Mouse (Mus musculus) cerebellum, adult 9-11 months (tissue): ENCODE data around the gene Fgd6.
A peak's percentile ranks its signal among the peaks of the same experiment; 100 is the strongest.

Experiments used
- DNase-seq: peaks from one replicate; pipeline ENCODE4 v3.0.0; 2022

The Fgd6 gene

GRCm38 (mm10) chr10:94035658-94036374 is at the start of gene Fgd6, which contains the start of gene Vezt:
Gene Fgd6 (plus strand): TSS chr10:94036001.
Gene Vezt (minus strand): TSS chr10:94035817.
- peak; percentile 99 for DNase-seq

GRCm38 (mm10) chr10:93994136-93994535 is 41.7 kb upstream of the Fgd6 start:
- no peak for DNase-seq

GRCm38 (mm10) chr10:93995100-93995499 is 40.7 kb upstream of the Fgd6 start:
- no peak for DNase-seq

- DNase-seq = no peak
These were observed 36.4 kb upstream of the Fgd6 start for GRCm38 (mm10) chr10:93999357-93999756.

GRCm38 (mm10) chr10:94000223-94000622 is 35.6 kb upstream of the Fgd6 start:
- DNase-seq = peak; percentile 18

GRCm38 (mm10) chr10:94008356-94008755 is 27.4 kb upstream of the Fgd6 start:
- no peak for DNase-seq

- DNase-seq = no peak
These were observed 25.7 kb upstream of the Fgd6 start for GRCm38 (mm10) chr10:94009991-94010679.

- no peak for DNase-seq
These were observed 24.8 kb upstream of the Fgd6 start for GRCm38 (mm10) chr10:94011024-94011423.

- DNase-seq = peak; percentile 19
These were observed 22.6 kb upstream of the Fgd6 start for GRCm38 (mm10) chr10:94013196-94013595.

- no peak for DNase-seq
These were observed 21.6 kb upstream of the Fgd6 start for GRCm38 (mm10) chr10:94014200-94014599.

- DNase-seq = no peak
These were observed 18.3 kb upstream of the Fgd6 start for GRCm38 (mm10) chr10:94017455-94017854.

- DNase-seq = no peak
These were observed 15.2 kb upstream of the Fgd6 start for GRCm38 (mm10) chr10:94020587-94020986.

GRCm38 (mm10) chr10:94021059-94021458 is 14.7 kb upstream of the Fgd6 start:
- DNase-seq = no peak

- no peak for DNase-seq
These were observed 10.7 kb upstream of the Fgd6 start for GRCm38 (mm10) chr10:94025079-94025478.

- no peak for DNase-seq
These were observed 7.3 kb upstream of the Fgd6 start for GRCm38 (mm10) chr10:94028493-94028892.

GRCm38 (mm10) chr10:94031164-94031563 is 4.6 kb upstream of the Fgd6 start:
- DNase-seq = no peak

- DNase-seq = no peak
These were observed 734 bp upstream of the Fgd6 start for GRCm38 (mm10) chr10:94034876-94035657.

GRCm38 (mm10) chr10:94036375-94036758 is 566 bp downstream of the Fgd6 start:
- no peak for DNase-seq

- DNase-seq = no peak
These were observed 1.4 kb downstream of the Fgd6 start for GRCm38 (mm10) chr10:94037196-94037595.

- DNase-seq = no peak
These were observed 1.8 kb downstream of the Fgd6 start for GRCm38 (mm10) chr10:94037596-94037995.

- no peak for DNase-seq
These were observed 2.8 kb downstream of the Fgd6 start for GRCm38 (mm10) chr10:94038366-94039260.

GRCm38 (mm10) chr10:94043908-94044307 is 8.1 kb downstream of the Fgd6 start:
- DNase-seq = no peak

- no peak for DNase-seq
These were observed 9.5 kb downstream of the Fgd6 start for GRCm38 (mm10) chr10:94045301-94045700.
